Mouse (Mus musculus): ENCODE measurements around the gene Ooep. TPM values are rescaled to one million over a fixed set of nuclear protein-coding genes. Genes with fewer than 3 reads are reported as not detected.
A peak's percentile ranks its signal among the peaks of the same experiment; 100 is the strongest.
"Not testable (repeated sequence)": the region's sequence is repeated elsewhere in the genome, so short reads cannot be mapped to it uniquely, and the experiment has no call there.

The Ooep gene
- polyA plus RNA-seq, 1 experiment from 2014 or later: 4.9 TPM

GRCm38 (mm10) chr9:78347004-78347403, 31.5 kb downstream of the Ooep start:
- no peaks in the 10 kb centered on the region for H3K4me1 ChIP-seq (ENCODE audit: control insufficient read depth, insufficient read depth, low read length)
- ATAC-seq (ENCODE audit: low read depth): no peak
- H3K27ac ChIP-seq (ENCODE audit: low read depth, low read length): no peak overlapping the region
- no peak overlapping the region for H3K4me2 ChIP-seq (ENCODE audit: low read depth, low read length)
- 80% methylated on average over 3 of the region's 3 CpGs for WGBS
- no peaks in the 10 kb centered on the region for H3K9me3 ChIP-seq (ENCODE audit: control insufficient read depth, low read length)
- H3K36me3 ChIP-seq (ENCODE audit: control insufficient read depth, insufficient read depth, low read length): no peaks in the 10 kb centered on the region
- no peak overlapping the region for H3K4me3 ChIP-seq (ENCODE audit: low read depth, low read length)
- no peaks in the 10 kb centered on the region for H3K27me3 ChIP-seq (ENCODE audit: control insufficient read depth, insufficient read depth, low read length)
- H3K9ac ChIP-seq (replicated peaks; ENCODE audit: low read depth, low read length): no peak overlapping the region

- H3K9ac ChIP-seq (replicated peaks; ENCODE audit: low read depth, low read length); H3K4me2 ChIP-seq (ENCODE audit: low read depth, low read length); H3K4me1 ChIP-seq (ENCODE audit: control insufficient read depth, insufficient read depth, low read length); H3K9me3 ChIP-seq (ENCODE audit: control insufficient read depth, low read length); H3K27me3 ChIP-seq (ENCODE audit: control insufficient read depth, insufficient read depth, low read length); ATAC-seq (ENCODE audit: low read depth); H3K27ac ChIP-seq (ENCODE audit: low read depth, low read length); H3K4me3 ChIP-seq (ENCODE audit: low read depth, low read length); H3K36me3 ChIP-seq (ENCODE audit: control insufficient read depth, insufficient read depth, low read length): not testable (repeated sequence)
- WGBS: 74% methylated on average over 3 of the region's 4 CpGs
Observed at GRCm38 (mm10) chr9:78345235-78345634, 33.3 kb downstream of the Ooep start.

- not testable (repeated sequence) for H3K27ac ChIP-seq (ENCODE audit: low read depth, low read length); H3K4me2 ChIP-seq (ENCODE audit: low read depth, low read length); H3K36me3 ChIP-seq (ENCODE audit: control insufficient read depth, insufficient read depth, low read length); H3K9ac ChIP-seq (replicated peaks; ENCODE audit: low read depth, low read length); ATAC-seq (ENCODE audit: low read depth); H3K27me3 ChIP-seq (ENCODE audit: control insufficient read depth, insufficient read depth, low read length); H3K4me1 ChIP-seq (ENCODE audit: control insufficient read depth, insufficient read depth, low read length); H3K4me3 ChIP-seq (ENCODE audit: low read depth, low read length); H3K9me3 ChIP-seq (ENCODE audit: control insufficient read depth, low read length)
- whole genome bisulfite sequencing: 87% methylated on average over 9 of the region's 9 CpGs
Observed at GRCm38 (mm10) chr9:78343055-78343454, 35.5 kb downstream of the Ooep start.

- H3K9me3 ChIP-seq (ENCODE audit: control insufficient read depth, low read length); ATAC-seq (ENCODE audit: low read depth); H3K27me3 ChIP-seq (ENCODE audit: control insufficient read depth, insufficient read depth, low read length); H3K36me3 ChIP-seq (ENCODE audit: control insufficient read depth, insufficient read depth, low read length); H3K27ac ChIP-seq (ENCODE audit: low read depth, low read length); H3K4me1 ChIP-seq (ENCODE audit: control insufficient read depth, insufficient read depth, low read length); H3K9ac ChIP-seq (replicated peaks; ENCODE audit: low read depth, low read length); H3K4me3 ChIP-seq (ENCODE audit: low read depth, low read length); H3K4me2 ChIP-seq (ENCODE audit: low read depth, low read length): not testable (repeated sequence)
- 83% methylated on average over 4 of the region's 4 CpGs for WGBS
Observed at GRCm38 (mm10) chr9:78342494-78342893, 36.0 kb downstream of the Ooep start.

- not testable (repeated sequence) for H3K4me1 ChIP-seq (ENCODE audit: control insufficient read depth, insufficient read depth, low read length); H3K9me3 ChIP-seq (ENCODE audit: control insufficient read depth, low read length)
Observed at GRCm38 (mm10) chr9:78340324-78340723, 38.2 kb downstream of the Ooep start.

GRCm38 (mm10) chr9:78337050-78337449, 41.5 kb downstream of the Ooep start:
- not testable (repeated sequence) for H3K4me3 ChIP-seq (ENCODE audit: low read depth, low read length); H3K4me2 ChIP-seq (ENCODE audit: low read depth, low read length); H3K9ac ChIP-seq (replicated peaks; ENCODE audit: low read depth, low read length); H3K27ac ChIP-seq (ENCODE audit: low read depth, low read length); ATAC-seq (ENCODE audit: low read depth); H3K4me1 ChIP-seq (ENCODE audit: control insufficient read depth, insufficient read depth, low read length); H3K36me3 ChIP-seq (ENCODE audit: control insufficient read depth, insufficient read depth, low read length); H3K9me3 ChIP-seq (ENCODE audit: control insufficient read depth, low read length); H3K27me3 ChIP-seq (ENCODE audit: control insufficient read depth, insufficient read depth, low read length)

More at GRCm38 (mm10) chr9:78340324-78340723, 38.2 kb downstream of the Ooep start:
- not testable (repeated sequence) for H3K36me3 ChIP-seq (ENCODE audit: control insufficient read depth, insufficient read depth, low read length); H3K27ac ChIP-seq (ENCODE audit: low read depth, low read length); H3K9ac ChIP-seq (replicated peaks; ENCODE audit: low read depth, low read length); H3K27me3 ChIP-seq (ENCODE audit: control insufficient read depth, insufficient read depth, low read length); H3K4me2 ChIP-seq (ENCODE audit: low read depth, low read length); H3K4me3 ChIP-seq (ENCODE audit: low read depth, low read length)
- 15% methylated on average over 8 of the region's 8 CpGs for WGBS
- peak; percentile 75 for ATAC-seq (ENCODE audit: low read depth)

- not testable (repeated sequence) for H3K4me3 ChIP-seq (ENCODE audit: low read depth, low read length); H3K4me2 ChIP-seq (ENCODE audit: low read depth, low read length); H3K4me1 ChIP-seq (ENCODE audit: control insufficient read depth, insufficient read depth, low read length); H3K27ac ChIP-seq (ENCODE audit: low read depth, low read length); H3K9ac ChIP-seq (replicated peaks; ENCODE audit: low read depth, low read length); H3K9me3 ChIP-seq (ENCODE audit: control insufficient read depth, low read length); H3K27me3 ChIP-seq (ENCODE audit: control insufficient read depth, insufficient read depth, low read length); H3K36me3 ChIP-seq (ENCODE audit: control insufficient read depth, insufficient read depth, low read length); ATAC-seq (ENCODE audit: low read depth)
- 100% methylated on average over 1 of the region's 1 CpGs for WGBS
Observed at GRCm38 (mm10) chr9:78327289-78327688, 51.2 kb downstream of the Ooep start, which contains the start of gene Omt2b. Gene Omt2b (plus strand): TSS chr9:78327589.

Other genes with a start within 250 kb of the Ooep start
- gene Gsta4, start 196.0 kb downstream of the Ooep start, polyA plus RNA-seq (2014; fragmentation: Nextera tagmentation; extraction: Ambion mirVana): 34.4 and 34.9 TPM in 2 replicates
- not detected in 2 replicates for gene Gsta1, start 148.1 kb downstream of the Ooep start, polyA plus RNA-seq (2014; fragmentation: Nextera tagmentation; extraction: Ambion mirVana)
- not detected in 2 replicates for gene Gm3776, start 121.6 kb downstream of the Ooep start, polyA plus RNA-seq (2014; fragmentation: Nextera tagmentation; extraction: Ambion mirVana)
- gene Gm10639, start 88.8 kb downstream of the Ooep start, polyA plus RNA-seq (2014; fragmentation: Nextera tagmentation; extraction: Ambion mirVana): not detected in 2 replicates
- not detected in 2 replicates for gene Omt2a, start 63.9 kb downstream of the Ooep start, polyA plus RNA-seq (2014; fragmentation: Nextera tagmentation; extraction: Ambion mirVana)
- gene Omt2b, start 51.1 kb downstream of the Ooep start, polyA plus RNA-seq (2014; fragmentation: Nextera tagmentation; extraction: Ambion mirVana): not detected in 2 replicates
- gene Gsta2, start 22.9 kb downstream of the Ooep start, polyA plus RNA-seq (2014; fragmentation: Nextera tagmentation; extraction: Ambion mirVana): not detected in 2 replicates
- gene Dppa5a, start 10.5 kb downstream of the Ooep start, polyA plus RNA-seq (2014; fragmentation: Nextera tagmentation; extraction: Ambion mirVana): 3.1 and 5.9 TPM in 2 replicates
- gene Ddx43, start 17.1 kb upstream of the Ooep start, polyA plus RNA-seq (2014; fragmentation: Nextera tagmentation; extraction: Ambion mirVana): 0.12 and 0.59 TPM in 2 replicates
- 0.60 and 0.70 TPM in 2 replicates for gene Cgas, start 64.5 kb upstream of the Ooep start, polyA plus RNA-seq (2014; fragmentation: Nextera tagmentation; extraction: Ambion mirVana)
- gene Mto1, start 69.5 kb upstream of the Ooep start, polyA plus RNA-seq (2014; fragmentation: Nextera tagmentation; extraction: Ambion mirVana): 32.0 and 34.6 TPM in 2 replicates
- 2.1 and 2.4 TPM in 2 replicates for gene Gm17324, start 70.1 kb upstream of the Ooep start, polyA plus RNA-seq (2014; fragmentation: Nextera tagmentation; extraction: Ambion mirVana)
- 3,427 and 3,855 TPM in 2 replicates for gene Eef1a1, start 110.4 kb upstream of the Ooep start, polyA plus RNA-seq (2014; fragmentation: Nextera tagmentation; extraction: Ambion mirVana)
- gene Slc17a5, start 209.3 kb upstream of the Ooep start, polyA plus RNA-seq (2014; fragmentation: Nextera tagmentation; extraction: Ambion mirVana): 18.8 and 20.4 TPM in 2 replicates
- gene Cd109, start 236.8 kb upstream of the Ooep start, polyA plus RNA-seq (2014; fragmentation: Nextera tagmentation; extraction: Ambion mirVana): 1.3 and 1.9 TPM in 2 replicates